Mouse (Mus musculus): ENCODE measurements around the gene Gtse1.

DNA sequence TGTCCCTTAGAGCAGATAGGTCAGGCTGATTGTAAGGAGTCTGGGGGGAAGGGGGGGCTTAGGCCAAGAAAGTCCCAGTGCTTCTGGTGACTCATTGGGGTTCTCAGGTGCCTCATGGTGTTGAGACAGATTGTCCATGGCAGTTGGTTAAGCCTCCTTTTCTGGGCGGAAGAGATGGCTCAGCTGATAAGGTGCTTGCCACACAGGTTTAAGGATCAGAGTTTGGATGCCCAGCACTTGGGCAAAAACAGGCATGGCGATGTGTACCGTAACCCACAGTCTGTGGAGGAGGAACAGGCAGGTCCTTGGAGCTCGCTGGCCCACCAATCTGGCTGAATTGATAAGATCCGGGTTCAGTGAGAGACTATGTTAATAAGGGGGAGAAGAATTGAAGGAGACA is 22.7 kb upstream of the Gtse1 start:
- TF ChIP-seq GATA1 (IDR thresholded peaks at IDR 0.05; ENCODE audit: low read length) (no peak), TAL1 (IDR thresholded peaks at IDR 0.05; ENCODE audit: low read length) (no peak)
